Mouse (Mus musculus): ENCODE data around the gene Ctcf.
A peak's percentile ranks its signal among the peaks of the same experiment; 100 is the strongest.

GRCm38 (mm10) chr8:105700966-105701824, 64.8 kb downstream of the Ctcf start, which contains the start of the genes Acd and Pard6a:
- peak; percentile 42; the same call in 1 of the 2 replicates for TF ChIP-seq POLR2A (IDR thresholded peaks at IDR 0.05; ENCODE audit: extremely low read depth, insufficient read depth, low read length)
- TF ChIP-seq CTCF (IDR thresholded peaks at IDR 0.05; ENCODE audit: low read depth, low read length) = no peak
